Mouse (Mus musculus): ENCODE data around the gene B830017H08Rik.

Gene B830017H08Rik

DNA sequence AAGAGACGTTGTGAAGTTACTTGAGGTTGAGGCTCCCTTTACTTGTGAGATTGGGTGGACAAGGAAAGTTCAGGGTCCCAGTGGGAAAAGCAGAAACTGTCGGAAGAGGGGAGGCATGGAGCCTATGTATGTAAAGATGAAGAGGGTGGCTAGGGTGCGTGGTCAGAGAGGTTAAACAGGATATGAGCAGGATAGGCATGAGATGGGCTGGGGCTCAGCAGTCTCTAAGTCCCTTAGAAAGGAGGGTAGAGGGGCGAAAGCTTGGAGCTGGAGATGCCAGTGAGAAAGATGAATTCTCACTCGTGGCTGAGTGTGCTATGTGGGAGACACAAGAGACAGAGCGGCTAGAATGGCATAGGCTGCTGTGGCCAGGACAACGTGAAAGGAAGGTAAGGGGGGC is at the start of gene B830017H08Rik:
Gene B830017H08Rik, plus strand, starts transcription at position 301 of the 400 bp plus-strand sequence.
- no peak for DNase-seq (ENCODE audit: low spot score in 2 of 2)

DNA sequence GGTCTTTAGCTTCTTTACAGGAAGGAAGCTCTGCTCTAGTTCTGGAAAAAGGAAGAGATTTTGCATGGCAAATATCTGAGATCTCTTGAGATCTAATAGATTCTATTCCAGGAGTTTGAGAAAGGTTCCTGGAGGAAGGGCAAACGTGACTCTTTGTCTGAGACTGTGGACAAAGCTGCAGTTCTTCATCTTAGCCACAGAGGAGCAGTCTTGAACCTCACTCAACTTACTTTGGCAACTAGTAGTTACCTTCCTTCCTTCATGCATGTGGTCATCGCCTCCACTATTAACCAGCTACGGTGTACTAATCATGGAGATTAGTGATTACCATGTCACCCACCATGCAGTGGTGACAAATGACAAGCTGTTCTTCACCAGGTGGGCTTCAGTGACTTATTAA is 47.6 kb upstream of the B830017H08Rik start:
- no peak for DNase-seq (ENCODE audit: low spot score in 2 of 2)

DNA sequence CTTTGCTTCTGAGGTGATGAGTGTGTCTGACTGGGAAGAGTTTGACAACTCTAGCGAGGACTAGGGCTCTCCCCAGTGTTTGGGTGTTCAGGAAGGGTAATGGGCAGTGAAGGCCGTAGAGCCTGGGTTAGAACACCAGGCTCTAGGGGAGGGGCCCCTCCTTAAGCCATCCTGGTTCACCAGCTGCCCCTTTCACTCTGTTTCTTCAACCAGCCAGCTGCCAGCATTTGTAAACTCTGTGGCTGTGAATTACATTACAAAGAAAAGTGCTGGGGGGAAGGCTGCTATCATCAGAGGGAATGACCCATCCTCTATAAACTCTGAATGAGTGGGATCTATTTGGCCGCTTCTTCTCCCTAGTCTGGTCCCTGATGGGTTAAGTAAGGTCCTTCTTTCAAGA is 40.2 kb upstream of the B830017H08Rik start:
- DNase-seq (ENCODE audit: low spot score in 2 of 2) = no peak

DNA sequence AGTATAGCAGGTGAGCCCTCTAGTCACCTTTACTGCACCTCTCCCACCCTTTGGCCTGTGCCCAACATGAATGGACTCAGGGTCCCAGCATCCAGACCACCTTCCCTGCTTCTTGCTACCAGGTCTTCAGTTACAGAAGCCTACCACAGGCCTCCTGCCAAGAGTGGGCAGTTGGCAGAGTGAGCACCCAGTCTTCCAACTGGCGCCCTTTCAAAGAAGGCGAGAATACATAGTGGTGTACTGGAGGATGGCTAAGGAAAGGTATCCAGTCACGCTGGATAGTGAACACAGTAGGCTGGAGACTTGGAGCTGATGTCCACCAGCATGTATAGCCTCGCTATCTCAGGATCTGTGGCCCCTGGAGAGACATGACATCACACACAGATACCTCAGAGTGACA is 38.9 kb upstream of the B830017H08Rik start:
- no peak for DNase-seq (ENCODE audit: low spot score in 2 of 2)

DNA sequence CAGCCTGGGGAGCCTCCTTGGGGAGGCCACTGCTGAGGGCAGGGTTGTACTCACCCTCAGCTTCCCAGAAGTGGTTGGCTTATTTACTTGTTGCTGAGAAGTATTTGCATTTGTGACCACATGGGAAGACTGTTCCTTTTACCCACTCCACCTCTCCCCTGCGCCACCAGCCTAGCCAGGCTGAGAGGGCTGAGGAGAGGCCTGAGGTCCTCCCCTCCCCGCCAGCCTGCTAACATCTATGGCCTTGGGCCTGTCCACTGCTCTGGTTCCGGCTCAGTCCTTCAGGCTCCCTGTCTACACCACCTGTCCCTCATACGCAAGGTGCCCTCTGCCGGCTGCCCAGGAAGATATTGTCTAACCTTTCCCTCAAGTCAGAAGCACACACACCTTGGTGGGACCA is 37.3 kb upstream of the B830017H08Rik start:
- DNase-seq (ENCODE audit: low spot score in 2 of 2) = no peak

DNA sequence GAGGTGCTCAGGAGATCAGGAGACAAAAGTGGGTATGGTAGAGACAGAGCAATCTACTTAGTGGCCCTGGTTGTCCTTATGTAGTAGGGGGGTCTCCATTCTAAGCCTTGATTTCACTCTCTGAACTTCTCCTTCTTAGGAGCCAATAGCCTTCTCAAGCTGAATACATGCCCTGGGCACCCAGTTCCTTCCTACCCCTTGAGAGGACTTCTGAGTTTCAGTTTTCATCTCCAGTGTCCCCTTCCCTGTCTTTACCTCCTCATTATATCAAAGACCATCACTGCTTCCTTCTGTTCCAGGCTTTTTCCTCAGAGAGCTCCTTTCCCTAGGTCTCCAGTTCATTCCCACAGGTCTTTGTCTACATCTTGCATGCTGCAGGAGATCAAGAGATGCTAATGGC is 36.4 kb upstream of the B830017H08Rik start:
- no peak for DNase-seq (ENCODE audit: low spot score in 2 of 2)

DNA sequence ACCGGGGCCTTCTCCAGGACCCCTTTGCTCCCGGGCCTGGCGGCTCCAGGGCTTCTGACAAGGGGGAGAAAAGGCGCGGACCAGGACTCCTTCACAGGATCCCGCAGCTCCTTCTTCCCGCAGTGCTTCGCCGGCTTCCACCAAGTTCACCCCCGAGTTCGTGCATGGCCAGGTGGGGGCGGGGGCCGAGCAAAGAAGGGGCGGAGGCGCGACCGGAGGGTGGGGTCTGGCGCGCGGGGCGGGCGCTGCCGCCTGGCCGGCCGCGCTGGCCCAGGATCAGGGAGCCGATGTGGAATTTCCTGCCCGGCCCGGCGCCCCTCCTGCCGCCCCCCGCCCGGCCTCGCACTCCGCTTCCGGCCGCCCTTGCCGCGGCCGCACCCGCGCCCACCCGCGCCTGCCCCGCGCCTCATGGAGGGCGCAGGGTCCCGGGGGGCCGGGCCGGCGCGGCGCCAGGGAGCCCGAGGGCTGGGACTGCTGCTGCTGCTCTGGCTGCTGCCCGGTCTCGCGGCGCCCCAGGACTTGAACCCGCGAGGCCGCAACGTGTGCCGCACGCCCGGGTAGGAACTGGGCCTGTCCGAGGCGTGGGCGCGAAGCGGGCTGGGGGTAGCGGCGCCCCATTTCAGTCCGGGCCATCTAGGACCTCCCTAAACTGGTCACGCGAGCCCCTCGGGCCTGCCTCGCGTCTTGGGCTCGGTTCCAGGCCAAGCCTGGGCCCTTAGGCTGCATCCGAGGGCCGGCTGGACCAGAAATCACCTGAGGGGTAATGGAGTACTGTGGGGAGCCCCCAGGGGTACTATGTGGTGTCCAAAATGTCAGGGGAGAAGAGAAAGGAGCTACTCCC is 35.7 kb upstream of the B830017H08Rik start, which contains the start of gene Scarf2:
Gene Scarf2, plus strand, starts transcription at position 312 of the 841 bp plus-strand sequence.
- no peak for DNase-seq (ENCODE audit: low spot score in 2 of 2)

DNA sequence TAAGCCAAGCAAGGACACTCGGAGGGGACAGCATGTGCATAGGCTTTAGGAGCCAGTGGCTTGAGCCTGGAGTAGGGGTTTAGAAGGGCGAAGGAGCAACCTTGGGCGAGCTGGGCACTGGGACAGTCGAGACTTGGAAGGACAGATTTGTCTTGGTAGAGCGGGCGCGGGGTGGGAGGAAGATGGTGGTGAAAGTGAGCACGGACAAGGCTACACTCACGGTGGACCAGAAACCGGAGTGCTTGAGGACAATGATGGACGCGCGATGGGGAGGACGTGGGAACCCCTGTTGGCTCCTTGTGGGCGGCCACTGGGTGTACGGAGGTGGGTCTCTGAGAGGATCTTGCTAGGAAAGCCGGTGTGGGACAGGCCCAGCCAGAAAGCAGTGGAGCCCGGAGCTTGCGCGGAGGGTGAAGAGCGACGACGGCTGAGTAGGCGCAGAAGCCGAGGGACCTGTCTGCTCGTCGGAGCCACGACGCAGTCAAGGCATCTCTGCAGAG is 35.1 kb upstream of the B830017H08Rik start:
- DNase-seq (ENCODE audit: low spot score in 2 of 2) = no peak

DNA sequence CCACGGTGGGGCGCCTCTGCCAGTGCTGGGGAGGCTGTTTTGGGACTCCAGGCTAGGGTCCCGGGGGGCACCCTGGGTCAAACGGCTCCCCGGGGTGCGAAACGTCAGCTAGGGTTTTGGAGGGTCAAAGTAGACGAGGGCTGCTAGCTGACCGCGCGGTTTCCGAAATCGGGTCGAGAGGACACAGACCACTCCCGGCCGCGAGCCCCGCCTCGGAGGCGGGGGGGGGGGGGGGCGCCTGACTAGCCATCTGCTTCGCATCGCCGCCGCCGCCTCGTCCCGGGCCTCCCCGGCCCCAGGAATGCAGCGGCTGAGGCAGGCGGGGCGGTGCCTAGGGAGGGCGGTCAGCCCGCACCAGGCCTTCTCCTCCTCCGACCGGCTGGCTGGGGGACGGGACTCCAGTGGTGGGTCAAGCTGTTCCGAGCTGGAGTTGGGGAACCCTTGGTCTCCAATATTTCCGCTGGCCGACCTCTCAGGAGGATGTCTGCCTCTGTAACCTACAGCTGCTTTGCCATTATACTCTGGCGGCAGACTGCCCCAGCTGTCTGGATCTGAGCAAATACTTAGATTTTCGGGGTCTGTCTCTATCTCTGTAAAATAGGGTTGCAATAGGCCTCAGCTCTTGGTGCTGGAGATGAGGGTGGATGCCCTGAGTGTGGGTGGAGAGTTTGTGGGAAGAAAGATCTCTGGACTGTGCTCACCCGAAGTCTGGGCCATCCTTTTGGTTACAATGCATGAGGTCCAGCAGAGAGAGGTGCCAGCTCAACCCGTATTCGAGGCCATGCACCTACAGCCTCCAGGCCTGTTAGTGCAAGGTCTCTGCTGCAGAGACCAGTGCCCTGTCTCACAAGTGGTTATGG is 34.4 kb upstream of the B830017H08Rik start:
- no peak for DNase-seq (ENCODE audit: low spot score in 2 of 2)

DNA sequence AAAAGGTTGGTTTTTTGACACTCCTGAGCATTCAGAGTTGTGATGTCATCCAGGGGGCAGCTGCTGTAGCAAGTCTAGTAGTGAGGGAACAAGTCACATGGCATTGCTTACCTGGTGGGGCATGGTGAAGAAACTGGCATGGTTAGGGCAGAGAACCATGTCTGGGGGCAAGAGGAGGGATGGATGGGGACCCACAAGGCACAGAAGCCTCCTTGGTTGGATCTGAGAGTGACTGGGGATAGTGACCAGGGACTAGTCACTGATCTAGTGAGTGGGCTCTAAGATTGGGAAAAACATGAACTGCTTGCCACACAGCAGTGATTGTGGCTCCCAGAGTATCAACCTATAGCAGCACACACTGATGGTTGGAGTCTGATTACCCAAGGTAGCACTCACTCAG is 33.3 kb upstream of the B830017H08Rik start:
- no peak for DNase-seq (ENCODE audit: low spot score in 2 of 2)

DNA sequence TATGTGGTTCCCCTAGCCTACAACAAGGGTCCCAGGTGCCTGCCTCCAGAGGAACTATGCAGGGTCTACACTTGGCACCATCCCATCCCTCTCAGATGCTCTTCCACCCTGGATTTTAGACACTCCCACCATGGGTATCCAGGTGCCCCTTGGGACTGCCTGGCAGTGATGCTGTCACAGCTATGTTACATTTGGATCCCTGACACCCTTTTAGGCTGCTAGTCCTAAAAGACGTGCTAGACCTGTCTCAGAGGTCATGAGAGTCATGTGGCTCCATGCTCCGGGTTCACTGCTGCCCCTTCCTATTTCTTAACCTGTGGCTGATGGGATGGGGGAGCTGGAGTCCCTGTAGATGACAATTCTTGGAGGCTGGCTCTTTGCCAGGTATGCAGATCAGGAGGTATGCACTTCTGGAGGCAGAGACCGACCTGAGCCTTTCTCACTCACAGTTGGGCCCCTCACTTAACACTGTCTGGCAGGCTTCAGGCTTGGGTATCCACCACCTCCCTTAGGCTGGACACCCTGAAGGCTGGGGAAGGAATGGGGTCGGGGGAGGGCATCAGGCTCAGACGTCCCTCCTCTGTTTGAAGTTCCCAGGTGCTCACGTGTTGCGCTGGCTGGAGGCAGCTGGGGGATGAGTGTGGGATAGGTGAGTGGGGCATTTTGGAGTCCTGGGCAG is 31.0 kb upstream of the B830017H08Rik start:
- DNase-seq (ENCODE audit: low spot score in 2 of 2) = no peak

DNA sequence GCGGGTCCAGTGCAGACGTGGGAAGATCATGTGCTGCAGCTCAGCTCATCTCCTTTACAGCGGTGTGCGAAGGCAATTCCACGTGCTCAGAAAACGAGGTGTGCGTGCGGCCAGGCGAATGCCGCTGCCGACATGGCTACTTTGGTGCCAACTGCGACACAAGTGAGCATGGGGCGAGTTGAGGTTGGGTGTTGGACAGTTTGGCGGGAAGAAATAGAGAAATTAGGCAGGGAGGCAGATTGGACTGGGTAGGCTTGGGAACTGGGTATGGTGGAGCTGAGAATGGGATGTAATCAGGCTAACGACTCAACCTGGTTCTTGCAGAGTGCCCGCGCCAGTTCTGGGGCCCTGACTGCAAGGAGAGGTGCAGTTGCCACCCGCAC is 30.5 kb upstream of the B830017H08Rik start:
- no peak for DNase-seq (ENCODE audit: low spot score in 2 of 2)

DNA sequence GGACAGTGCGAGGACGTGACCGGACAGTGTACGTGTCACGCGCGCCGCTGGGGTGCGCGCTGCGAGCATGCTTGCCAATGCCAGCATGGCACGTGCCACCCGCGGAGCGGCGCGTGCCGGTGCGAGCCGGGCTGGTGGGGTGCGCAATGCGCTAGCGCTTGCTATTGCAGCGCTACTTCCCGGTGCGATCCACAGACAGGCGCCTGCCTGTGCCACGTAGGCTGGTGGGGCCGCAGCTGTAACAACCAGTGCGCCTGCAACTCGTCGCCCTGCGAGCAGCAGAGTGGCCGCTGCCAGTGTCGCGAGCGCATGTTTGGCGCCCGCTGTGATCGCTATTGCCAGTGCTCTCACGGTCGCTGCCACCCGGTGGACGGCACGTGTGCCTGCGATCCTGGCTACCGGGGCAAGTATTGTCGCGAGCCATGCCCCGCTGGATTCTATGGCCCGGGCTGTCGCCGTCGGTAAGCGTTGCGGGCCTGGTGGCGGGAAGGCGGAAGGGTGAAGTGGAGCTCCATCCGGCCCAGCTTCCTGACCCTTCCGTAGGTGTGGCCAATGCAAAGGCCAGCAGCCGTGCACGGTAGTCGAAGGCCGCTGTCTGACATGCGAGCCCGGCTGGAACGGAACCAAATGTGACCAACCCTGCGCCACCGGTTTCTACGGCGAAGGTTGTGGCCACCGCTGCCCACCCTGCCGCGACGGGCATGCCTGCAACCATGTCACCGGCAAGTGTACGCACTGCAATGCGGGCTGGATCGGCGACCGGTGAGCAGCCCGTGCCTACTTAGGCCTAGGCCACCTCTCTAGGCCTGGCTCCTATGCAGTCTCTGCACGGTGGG is 29.9 kb upstream of the B830017H08Rik start:
- DNase-seq (ENCODE audit: low spot score in 2 of 2) = peak; percentile 51 to 56

DNA sequence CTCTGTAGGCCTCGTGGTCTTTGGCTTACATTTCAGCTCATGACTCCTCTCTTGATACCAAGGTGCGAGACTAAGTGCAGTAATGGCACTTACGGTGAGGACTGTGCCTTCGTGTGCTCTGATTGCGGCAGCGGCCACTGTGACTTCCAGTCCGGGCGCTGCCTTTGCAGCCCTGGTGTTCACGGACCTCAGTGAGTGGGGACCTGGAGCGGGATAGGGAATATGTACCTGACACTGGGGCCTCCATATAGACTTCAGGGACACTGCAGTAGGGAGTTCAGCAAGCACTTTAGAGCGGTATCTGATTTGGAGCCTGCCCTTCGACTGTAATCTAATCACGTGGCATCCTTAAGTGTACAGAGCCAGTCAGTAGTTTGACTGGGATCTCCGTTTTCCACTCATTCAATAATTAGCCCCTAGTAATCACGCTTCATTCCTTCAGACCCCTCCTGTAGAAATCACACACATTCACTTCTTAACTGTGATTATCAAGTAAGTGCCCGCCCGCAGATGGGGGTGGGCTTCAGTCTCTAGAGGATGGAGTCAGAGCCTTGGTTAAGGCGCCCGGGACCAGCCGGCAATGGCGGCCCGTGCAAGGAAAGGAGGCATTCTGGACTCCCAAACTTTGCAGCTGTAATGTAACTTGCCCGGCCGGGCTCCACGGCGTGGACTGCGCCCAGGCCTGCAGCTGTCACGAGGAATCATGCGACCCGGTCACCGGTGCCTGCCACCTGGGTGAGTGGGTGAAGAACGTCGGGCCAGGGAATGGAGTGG is 29.1 kb upstream of the B830017H08Rik start:
- DNase-seq (ENCODE audit: low spot score in 2 of 2) = no peak

DNA sequence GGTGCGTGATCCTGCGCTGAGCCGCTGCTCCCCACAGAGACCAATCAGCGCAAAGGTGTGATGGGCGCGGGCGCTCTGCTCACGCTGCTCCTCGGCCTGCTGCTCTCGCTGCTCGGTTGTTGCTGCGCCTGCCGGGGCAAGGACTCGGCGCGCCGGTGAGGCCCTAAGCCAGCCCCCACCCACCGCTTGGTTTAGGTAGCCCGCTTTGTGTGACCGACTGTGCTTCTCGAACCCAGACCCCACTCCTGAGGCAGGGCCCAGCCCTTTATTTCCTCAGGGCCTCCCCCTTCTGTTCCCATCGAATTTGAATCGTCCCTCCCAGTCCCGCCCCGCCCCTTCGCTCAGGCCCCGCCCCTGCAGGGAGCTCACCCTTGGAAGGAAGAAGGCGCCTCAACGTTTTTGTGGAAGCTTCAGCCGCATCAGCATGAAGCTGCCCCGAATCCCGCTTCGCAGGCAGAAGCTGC is 28.4 kb upstream of the B830017H08Rik start:
- no peak for DNase-seq (ENCODE audit: low spot score in 2 of 2)

DNA sequence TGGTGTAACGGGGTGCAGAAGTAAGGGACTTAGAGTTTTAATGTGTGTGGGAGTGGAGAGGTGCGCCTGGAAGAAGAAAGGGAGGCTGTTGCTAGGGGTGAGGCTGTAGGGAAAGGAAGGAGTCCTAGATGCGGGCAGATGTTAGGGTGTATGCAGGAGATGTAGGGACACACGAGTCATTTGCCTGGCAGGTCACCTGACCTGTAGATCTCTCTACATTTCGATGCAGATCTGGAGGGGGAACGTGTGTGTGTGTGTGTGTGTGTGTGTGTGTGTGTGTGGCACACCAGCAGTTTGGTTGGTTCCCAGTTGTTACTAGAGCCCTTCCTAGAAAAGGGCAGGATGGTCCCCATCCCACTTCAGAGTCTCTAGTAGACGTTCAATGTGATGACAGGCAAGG is 27.9 kb upstream of the B830017H08Rik start:
- no peak for DNase-seq (ENCODE audit: low spot score in 2 of 2)

DNA sequence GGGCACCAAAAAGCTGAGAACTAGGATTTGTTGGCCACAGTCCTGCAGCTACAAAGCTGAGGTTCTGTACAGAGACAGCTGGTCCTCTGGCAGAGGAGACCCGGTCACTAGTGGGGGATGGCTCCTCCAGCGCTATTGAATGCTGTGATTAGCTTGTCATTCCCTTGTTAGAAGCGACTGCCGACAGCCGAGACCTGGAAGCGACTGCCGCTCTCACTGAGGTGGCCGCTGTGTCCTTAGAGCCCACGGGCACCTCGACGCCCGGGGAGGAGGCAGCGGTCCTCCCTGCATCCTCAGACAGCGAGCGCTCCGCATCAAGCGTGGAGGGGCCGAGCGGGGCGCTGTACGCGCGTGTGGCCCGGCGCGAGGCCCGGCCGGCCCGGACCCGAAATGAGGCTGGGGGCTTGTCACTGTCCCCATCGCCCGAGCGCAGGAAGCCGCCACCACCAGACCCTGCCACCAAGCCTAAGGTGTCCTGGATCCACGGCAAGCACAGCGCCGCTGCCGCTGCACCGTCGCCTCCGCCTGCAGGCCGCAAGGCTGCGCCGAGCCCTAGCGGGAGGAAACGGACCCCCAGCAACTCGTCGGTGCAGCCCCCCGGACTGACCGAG is 26.2 kb upstream of the B830017H08Rik start:
- no peak for DNase-seq (ENCODE audit: low spot score in 2 of 2)

DNA sequence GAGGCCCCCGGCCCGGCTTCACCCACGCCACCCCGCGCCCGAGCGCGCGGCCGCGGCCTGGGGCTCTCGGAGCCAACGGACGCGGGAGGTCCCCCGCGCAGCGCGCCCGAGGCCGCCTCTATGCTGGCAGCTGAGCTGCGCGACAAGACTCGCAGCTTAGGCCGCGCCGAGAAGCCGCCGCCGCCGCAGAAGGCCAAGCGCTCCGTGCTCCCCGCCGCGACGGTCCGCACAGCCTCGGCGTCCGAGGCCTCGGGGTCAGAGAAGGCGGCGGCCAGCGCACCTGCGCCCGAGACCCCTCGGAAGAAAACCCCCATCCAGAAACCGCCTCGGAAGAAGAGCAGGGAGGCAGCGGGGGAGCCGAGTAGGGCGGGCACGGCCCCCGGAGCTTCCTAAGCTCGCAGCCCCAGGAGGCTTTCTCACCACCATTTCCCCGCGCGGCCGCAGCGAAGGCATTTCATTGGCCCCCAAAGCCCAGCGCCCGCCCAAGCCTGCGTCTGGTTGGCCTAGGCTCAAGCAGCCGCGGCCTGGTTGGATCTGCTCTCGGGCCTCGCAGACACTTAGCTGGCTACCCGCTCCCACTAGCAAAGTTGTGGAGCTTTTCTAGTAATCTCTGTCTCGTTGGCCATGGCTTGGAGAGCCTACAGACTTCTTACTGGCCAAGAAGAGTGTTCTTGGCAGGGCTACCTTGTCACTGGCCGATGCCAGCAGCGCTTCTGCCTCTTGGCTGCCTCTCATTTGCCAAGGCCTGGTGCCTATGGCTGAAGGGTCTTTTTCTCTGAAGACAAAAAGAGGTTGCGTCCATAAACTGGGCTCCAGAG is 25.5 kb upstream of the B830017H08Rik start:
- peak; percentile 89 to 90 for DNase-seq (ENCODE audit: low spot score in 2 of 2)

DNA sequence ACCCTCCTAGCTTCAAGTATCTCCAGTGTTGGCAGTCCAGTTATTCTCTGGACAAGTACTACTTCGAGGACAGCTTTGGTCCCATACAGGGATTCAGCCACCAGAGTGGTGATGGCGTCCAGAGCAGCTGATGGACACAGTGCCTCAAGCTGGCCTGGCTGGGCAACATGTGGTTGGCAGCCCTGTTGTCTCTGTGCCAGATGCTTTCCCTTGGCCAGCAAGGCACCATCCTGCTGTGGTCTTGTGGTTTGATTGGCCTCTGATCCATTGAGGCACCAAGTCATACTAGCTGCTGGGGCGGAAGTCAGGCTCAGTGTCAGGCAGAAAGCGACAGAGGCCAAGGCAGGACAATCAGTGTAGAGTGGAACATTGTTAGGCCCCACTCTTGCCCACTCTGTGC is 23.8 kb upstream of the B830017H08Rik start:
- no peak for DNase-seq (ENCODE audit: low spot score in 2 of 2)

Data from right cerebral cortex, adult 2 months (tissue).